Mouse (Mus musculus) brown adipose tissue, adult 24 weeks (tissue): ENCODE results near the gene Gm12216. TPM values are rescaled to one million over a fixed set of nuclear protein-coding genes. Genes with fewer than 3 reads are reported as not detected.

ENCODE experiments used
- H3K27ac ChIP-seq: fragments of 200-500 bp; replicated peaks from 2 replicates; pipeline ENCODE4 v1.5.1; 2012; ENCODE audit warnings: low read depth, mild to moderate bottlenecking, low read length
- H3K4me1 ChIP-seq: fragments of 200-500 bp; 2 replicates; pipeline ENCODE4 v1.6.1; 2012; ENCODE audit warnings: low read length, mixed read lengths; ENCODE audit not compliant: control insufficient read depth, insufficient read depth, insufficient read length
- H3K4me3 ChIP-seq: fragments of 200-500 bp; 2 replicates; pipeline ENCODE4 v1.5.1; 2012; ENCODE audit warnings: low read depth, mild to moderate bottlenecking, low read length, moderate library complexity; ENCODE audit not compliant: insufficient read depth
- polyA plus RNA-seq: library from polyadenylated mRNA; stranded (reverse); fragments of >200 nt; gene quantifications from 2 replicates; pipeline ENCODE4 v1.2.4, GENCODE M21; 2012; ENCODE audit not compliant: missing spikeins, insufficient read depth, insufficient read length

The Gm12216 gene
- polyA plus RNA-seq, 1 experiment = 7.8 TPM

DNA sequence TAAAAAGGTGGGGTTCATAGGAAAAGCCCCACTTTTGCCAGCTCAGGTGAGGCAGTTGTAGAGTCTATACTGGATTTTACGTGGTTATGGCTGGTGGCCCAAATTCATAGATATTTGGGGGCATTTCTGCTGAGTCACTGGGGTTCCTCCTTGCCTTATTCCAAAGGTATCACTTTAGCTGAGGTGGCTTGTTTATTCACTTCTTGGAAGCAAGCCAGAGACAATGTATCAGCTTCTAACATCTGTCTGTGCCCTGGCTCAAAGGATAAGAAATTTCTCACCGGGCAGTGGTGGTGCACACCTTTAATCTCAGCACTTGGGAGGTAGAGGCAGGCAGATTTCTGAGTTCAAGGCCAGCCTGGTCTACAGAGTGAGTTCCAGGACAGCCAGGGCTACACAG is 79.2 kb downstream of the Gm12216 start:
- no peak overlapping the region for H3K4me3 ChIP-seq
- peak overlapping the region; percentile 5 for H3K27ac ChIP-seq
- H3K4me1 ChIP-seq = peaks cover 38% of the 10 kb centered on the region

DNA sequence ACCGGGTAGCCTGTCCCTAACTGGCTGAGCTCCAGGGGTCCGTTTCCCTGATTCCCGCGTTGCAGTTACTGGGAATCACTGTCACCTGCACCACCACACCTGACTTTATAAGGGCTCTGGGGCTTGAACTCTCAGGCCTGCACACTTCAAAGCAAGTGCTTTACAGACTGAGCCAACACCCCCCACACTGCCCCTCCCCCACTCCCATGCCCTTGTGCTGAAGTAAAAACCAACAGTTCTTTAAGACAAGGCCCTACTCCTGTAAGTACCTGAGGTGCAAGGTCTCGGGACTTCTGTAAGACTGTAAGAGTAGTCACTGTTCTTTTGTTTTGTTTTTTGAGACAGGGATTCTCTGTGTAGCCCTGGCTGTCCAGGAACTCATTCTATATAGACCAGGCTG is 80.6 kb downstream of the Gm12216 start:
- no peak overlapping the region for H3K27ac ChIP-seq
- peaks cover 43% of the 10 kb centered on the region for H3K4me1 ChIP-seq
- no peak overlapping the region for H3K4me3 ChIP-seq

DNA sequence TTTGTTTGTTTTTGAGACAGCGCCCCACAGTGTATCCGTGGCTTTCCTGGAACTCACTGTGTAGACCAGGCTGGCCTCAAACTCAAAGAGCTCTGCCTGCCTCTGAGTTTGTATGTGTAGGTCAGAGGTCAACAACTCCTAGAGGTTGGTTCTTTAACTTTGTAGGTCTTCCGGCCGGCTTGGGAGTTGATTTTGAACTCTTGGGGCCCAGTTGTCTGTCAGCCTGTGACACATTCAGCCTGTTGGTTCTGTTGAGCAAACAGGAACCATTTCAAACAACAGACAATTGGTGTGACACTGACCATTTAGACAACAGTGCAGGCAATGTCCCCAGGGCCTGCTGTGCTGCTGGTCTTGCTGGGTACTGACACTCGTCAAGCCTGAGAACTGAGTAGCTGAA is 81.3 kb downstream of the Gm12216 start:
- Histone ChIP-seq H3K27ac (no peak overlapping the region), H3K4me1 (peaks cover 45% of the 10 kb centered on the region), H3K4me3 (no peak overlapping the region)

DNA sequence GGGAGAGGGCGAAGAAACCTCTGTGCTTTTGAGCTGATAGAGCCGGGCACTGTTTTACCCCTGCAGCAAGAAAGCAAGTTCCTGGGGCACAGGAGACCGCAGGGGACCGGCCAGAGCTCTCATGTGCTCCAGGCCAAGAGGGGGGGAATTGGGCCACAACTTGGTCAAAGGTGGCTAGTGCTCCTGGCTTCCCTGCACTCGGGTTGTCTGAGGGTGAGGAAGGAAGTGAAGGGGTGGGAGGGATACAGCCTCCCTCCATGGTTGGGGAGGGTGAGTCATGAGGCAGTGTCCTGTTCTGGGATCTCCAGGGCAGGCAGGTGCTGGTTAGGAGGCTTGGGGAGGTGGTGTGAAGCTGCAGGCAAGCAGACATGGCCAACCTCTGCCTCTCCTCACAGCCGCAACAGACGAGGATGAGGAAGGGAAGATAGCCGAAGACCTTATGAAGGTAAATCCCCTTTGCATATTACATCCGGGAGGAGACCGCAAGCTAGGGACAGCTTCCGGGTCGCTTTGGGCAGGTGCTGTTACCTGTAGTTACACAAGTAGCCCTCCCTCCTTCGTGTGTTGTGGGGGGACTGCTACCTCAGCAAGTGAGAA is 84.3 kb downstream of the Gm12216 start:
- H3K4me1 ChIP-seq = peaks cover 35% of the 10 kb centered on the region
- peak overlapping the region; percentile 60 for H3K27ac ChIP-seq
- peak overlapping the region; percentile 27; the same call in 1 of the 2 replicates for H3K4me3 ChIP-seq

DNA sequence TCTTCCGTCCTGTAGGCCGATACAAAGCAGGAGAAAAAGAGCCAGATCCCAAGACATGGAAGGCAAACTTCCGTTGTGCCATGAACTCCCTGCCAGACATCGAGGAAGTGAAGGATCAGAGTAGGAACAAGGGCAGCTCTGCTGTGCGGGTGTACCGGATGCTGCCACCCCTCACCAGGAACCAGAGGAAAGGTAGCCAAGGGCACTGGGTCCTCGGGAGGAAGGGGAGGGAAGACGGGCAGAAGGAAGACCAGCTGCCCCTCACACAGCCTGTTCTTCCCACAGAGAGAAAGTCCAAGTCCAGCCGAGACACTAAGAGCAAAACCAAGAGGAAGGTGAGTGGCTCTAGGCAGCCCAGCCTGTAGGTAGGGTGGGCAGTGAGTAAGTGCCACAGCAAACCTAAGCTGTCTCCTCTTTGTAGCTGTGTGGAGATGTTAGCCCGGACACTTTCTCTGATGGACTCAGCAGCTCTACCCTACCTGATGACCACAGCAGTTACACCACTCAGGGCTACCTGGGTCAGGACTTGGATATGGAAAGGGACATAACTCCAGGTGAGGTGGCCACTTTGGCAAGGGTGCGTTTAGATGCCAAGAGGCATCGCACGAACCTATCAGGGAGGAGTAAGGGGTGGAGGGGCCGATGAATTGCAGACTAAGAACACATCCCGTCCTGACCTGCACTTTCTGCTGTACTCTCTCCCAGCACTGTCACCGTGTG is 85.3 kb downstream of the Gm12216 start:
- peak overlapping the region; percentile 27 for H3K4me3 ChIP-seq
- H3K4me1 ChIP-seq = peaks cover 36% of the 10 kb centered on the region
- H3K27ac ChIP-seq = peak overlapping the region; percentile 60

DNA sequence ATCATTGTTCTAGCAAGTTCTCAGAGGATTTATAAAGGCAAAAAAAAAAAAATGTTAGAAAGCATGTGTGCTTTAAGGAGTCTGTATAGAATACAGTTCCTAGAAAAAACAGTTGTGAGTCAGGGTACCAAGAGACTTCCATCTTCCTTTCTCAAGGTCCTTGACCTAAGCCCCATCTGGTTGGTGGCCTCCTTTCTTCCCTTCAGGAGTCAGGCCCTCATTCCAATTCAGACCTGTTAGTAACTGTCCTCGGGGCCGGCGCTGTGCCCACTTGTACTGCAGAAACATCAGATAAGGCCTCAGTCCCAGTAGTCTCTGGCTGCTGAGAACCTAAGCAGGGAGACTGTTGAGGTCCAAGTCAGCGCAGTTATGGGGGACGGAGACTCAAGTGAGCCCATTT is 86.0 kb downstream of the Gm12216 start, which contains the start of gene Gm17334:
Gm17334 (minus strand) TSS at position 101 of the 400 bp plus-strand sequence.
- peak within 1 kb of the TSS; percentile 85 for H3K4me3 ChIP-seq
- H3K4me1 ChIP-seq = peaks cover 36% of the 10 kb centered on the region
- peak within 1 kb of the TSS; percentile 60 for H3K27ac ChIP-seq

DNA sequence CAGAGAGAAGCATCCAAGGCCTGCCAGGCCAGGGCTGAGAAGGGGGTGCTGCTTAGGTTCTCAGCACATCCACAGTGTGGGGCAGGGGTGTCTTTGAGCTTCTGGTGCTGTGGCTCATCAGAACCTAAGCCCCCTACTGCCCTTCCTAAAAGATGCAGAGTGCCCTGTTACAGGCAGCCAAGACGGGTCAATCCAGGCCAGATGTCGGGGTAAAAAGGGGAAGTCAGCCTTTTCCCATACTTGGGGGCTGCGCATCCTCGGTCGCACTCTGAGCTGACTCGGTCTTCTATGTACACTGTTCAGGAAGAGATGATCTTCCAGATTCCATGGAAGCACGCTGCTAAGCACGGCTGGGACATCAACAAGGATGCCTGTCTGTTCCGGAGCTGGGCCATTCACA is 86.5 kb downstream of the Gm12216 start:
- Histone ChIP-seq H3K4me3 (peak overlapping the region; percentile 38), H3K4me1 (peaks cover 34% of the 10 kb centered on the region), H3K27ac (peak overlapping the region; percentile 18; the same call in 1 of the 2 replicates)

DNA sequence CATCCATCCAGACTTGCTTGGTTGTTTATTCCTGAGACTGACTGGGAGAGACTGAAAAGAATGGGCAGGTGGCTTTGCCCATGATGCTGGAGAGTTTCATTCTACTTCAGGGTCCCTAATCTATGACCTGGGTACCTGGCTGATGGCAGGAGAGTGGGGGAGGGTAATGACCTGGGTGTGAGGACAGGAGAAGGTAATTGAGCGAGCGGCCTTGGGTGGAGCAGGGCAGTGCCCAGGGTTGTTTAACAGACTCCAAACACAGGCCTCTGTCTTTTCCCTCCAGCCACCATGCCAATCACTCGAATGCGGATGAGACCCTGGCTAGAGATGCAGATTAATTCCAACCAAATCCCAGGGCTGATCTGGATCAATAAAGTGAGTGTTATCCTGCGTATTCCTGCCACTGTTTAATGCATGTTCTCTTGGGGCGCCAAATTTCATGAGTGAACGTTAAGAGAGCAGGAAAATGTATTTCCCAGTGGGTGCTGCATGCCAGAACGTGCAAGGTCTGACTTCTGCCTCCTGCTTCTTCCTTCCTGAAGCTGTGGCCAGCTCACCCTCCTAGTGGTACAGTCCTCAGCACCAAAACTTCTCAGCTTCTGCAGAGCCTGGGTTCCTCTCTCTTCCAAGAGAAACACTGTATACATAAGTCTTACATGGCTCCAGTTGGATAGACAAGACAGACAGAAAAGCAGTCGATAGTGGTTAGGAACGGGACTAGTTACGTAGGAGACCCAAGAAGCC is 87.9 kb downstream of the Gm12216 start:
- peaks cover 29% of the 10 kb centered on the region for H3K4me1 ChIP-seq
- H3K4me3 ChIP-seq = peak overlapping the region; percentile 85
- H3K27ac ChIP-seq = peak overlapping the region; percentile 35; the same call in 1 of the 2 replicates

DNA sequence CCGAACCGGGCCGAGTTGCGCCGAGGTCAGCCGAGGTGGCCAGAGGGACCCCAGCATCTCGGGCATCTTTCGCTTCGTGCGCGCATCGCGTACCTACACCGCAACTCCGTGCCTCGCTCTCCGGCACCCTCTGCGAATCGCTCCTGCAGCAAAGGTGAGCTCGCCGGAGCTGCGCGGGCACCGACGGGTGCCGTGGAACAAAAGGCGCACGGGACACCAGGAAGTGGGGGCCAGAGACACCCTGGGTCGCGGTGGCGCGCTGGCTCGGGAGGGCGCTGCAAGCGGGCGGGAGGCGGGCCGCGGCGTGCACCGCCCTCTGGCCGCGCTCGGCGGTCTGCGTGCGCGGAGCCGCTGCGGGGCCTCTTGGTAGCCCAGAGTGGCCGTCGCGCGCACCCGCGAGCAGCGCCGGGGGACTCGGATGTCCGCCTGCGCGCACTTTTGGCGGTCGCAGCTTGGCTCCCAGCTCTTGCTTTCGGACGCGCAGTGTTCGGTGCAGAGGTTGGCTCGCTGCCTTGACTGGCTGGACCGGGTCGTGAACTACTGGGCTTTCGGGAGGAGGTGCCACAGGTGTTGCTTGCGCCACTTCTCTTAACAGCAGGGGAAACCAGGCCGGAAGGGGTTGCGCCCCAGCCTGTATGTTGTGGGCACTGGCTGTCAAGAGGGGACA is 88.8 kb downstream of the Gm12216 start:
- Histone ChIP-seq H3K27ac (peak overlapping the region; percentile 89), H3K4me1 (peaks cover 21% of the 10 kb centered on the region), H3K4me3 (peak overlapping the region; percentile 85)

DNA sequence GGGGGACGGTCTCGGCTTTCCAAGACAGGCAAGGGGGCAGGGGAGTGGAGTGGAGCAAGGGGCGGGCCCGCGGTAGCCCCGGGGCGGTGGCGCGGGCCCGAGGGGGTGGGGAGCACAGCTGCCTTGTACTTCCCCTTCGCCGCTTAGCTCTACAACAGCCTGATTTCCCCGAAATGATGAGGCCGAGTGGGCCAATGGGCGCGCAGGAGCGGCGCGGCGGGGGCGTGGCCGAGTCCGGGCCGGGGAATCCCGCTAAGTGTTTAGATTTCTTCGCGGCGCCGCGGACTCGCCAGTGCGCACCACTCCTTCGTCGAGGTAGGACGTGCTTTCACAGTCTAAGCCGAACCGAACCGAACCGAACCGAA is 89.3 kb downstream of the Gm12216 start, which contains the start of gene Irf1:
Irf1 (plus strand) TSS at position 255 of the 365 bp plus-strand sequence.
- Histone ChIP-seq H3K4me1 (peaks cover 17% of the 10 kb centered on the region), H3K4me3 (peak within 1 kb of the TSS; percentile 85), H3K27ac (peak within 1 kb of the TSS; percentile 89)

DNA sequence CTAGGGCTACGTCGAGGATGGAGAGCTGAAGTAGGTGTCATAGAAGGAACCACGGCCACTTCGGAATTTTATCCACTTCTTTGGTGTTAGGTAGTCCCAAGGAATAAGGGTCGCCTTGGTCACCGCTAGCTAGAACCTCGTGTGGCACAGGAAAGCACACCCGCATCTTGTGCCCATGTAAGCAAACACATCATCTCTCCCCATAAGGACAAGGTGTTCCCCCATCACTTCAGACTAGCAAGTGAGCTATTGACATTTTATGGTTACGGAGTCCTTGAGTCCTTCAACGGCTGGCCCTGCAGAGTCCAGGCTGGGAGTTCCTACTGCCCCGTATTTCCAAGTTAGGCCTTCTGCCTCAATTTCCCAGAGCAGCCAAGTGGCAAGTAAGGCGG is 89.9 kb downstream of the Gm12216 start:
- H3K4me1 ChIP-seq = peaks cover 18% of the 10 kb centered on the region
- peak overlapping the region; percentile 76 for H3K27ac ChIP-seq
- peak overlapping the region; percentile 44 for H3K4me3 ChIP-seq

DNA sequence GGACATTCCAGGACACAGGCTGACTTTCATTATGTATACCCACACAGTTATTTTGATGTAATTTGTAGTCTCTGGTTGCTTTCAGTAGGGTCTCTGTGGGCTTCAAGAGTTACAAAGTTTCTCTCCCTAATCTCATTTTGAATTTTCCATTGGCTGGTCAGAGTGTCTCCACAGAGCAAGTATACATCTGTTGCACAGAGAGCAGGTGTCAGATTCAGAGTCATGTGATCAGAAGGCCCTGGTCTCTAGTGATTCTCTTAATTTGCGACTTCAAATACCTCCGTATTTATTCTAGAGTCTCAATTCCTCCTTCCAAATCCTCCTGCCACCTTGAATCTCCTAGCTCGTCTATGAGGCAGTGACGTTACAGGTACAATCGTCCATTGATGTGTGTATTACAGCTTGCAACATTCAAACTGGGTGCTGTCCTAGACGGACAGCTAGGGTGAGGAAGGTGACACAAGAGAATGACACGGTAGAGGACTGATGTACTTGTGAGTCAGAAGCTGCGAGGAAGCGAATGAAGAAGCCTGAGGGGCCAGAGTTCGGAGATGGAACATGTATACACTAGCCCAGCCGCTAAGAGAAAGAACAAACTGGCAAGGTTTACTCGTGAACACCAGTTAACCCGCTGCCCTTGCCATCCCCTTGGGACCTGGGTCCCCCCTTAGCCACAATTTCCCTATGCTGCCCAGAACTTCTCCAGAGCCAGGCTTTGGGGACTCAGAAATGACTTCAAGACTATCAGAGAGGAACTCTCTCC is 90.5 kb downstream of the Gm12216 start:
- H3K4me1 ChIP-seq = peaks cover 12% of the 10 kb centered on the region
- no peak overlapping the region for H3K27ac ChIP-seq
- no peak overlapping the region for H3K4me3 ChIP-seq

DNA sequence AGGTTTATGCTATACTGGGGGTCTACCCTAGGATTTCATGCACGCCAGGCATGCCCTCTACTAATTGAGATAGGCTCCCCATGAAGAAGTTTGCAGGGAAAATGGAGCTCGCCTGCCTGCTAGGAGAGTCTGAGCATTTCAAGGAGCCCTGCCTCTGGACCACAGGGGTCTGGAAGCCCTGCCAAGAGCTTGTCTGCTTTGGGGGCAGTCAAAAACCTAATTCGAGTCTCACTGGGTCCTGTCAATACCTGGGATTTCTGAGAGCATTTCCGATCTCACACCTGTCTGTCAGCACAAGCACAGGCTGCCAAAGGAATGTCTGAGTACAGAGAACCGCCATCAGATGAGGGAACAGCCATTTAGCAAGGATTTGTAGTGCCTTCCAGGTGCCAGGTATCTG is 94.5 kb downstream of the Gm12216 start:
- Histone ChIP-seq H3K27ac (peak overlapping the region; percentile 99), H3K4me1 (peaks cover 23% of the 10 kb centered on the region), H3K4me3 (no peak overlapping the region)

DNA sequence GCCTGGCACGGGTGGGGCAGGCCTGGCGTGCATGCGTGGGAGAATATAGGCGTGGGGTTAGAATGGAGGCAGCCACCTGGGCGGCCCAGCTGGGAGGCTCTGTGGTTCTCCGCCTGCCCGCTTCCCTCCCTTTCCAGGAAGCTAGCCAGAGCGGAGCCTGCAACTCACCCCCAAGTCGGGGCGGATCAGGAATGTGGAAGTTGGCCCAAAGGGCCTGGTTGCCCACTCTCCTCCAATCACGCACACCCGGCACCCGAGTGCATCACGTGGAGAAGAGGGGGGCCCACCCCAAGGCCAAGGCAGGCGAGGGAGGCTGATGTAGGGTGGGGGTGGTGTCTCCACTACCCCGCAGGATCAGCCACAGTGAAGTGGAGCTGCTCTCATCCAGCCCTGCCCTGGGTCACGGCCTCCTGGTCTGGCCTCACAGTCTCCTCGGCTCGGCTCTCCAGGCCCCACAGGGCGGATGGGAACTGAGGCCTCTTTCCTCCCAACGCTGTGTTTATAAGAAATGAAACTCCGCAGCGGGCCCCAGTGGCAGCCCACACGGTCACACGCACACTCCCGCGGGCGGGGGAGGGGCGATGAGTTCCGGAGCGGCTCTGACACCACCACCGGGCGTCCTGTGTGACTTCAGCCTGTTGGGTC is 95.4 kb downstream of the Gm12216 start:
- peak overlapping the region; percentile 61 for H3K4me3 ChIP-seq
- peaks cover 27% of the 10 kb centered on the region for H3K4me1 ChIP-seq
- peak overlapping the region; percentile 99 for H3K27ac ChIP-seq
